Mouse (Mus musculus) neural tube, embryonic 14.5 days (tissue): ENCODE results near the gene Agpat4. TPM values are rescaled to one million over a fixed set of nuclear protein-coding genes. Genes with fewer than 3 reads are reported as not detected.
"Not testable (repeated sequence)": the region's sequence is repeated elsewhere in the genome, so short reads cannot be mapped to it uniquely, and the experiment has no call there.

Experiments used
- ATAC-seq: fragments of 200-750 bp; cut with Nextera tagmentation; 2 replicates; pipeline ENCODE4 v1.8.0; 2017; ENCODE audit warnings: low read depth, mild to moderate bottlenecking, moderate TSS enrichment, moderate library complexity
- H3K27ac ChIP-seq: fragments of 300-500 bp; sonication (generic); 2 replicates; pipeline ENCODE4 v1.5.1; 2014; ENCODE audit warnings: low read depth, mild to moderate bottlenecking, control low read depth, low read length, moderate library complexity, mixed read lengths
- H3K27me3 ChIP-seq: fragments of 300-500 bp; sonication (generic); 2 replicates; pipeline ENCODE4 v1.6.1; 2014; ENCODE audit warnings: low read length; ENCODE audit not compliant: control insufficient read depth, insufficient read depth
- H3K36me3 ChIP-seq: fragments of 300-500 bp; sonication (generic); 2 replicates; pipeline ENCODE4 v1.6.1; 2014; ENCODE audit warnings: low read length, mixed read lengths; ENCODE audit not compliant: control insufficient read depth, insufficient read depth
- H3K4me1 ChIP-seq: fragments of 300-500 bp; sonication (generic); 2 replicates; pipeline ENCODE4 v1.6.1; 2014; ENCODE audit warnings: low read length; ENCODE audit not compliant: control insufficient read depth, insufficient read depth
- H3K4me2 ChIP-seq: fragments of 300-500 bp; sonication (generic); 2 replicates; pipeline ENCODE4 v1.6.1; 2014; ENCODE audit warnings: mild to moderate bottlenecking, low read depth, low read length, control low read depth
- H3K4me3 ChIP-seq: fragments of 300-500 bp; sonication (generic); 2 replicates; pipeline ENCODE4 v1.5.1; 2014; ENCODE audit warnings: low read depth, low read length, control low read depth, mixed read lengths
- H3K9ac ChIP-seq: fragments of 300-500 bp; sonication (generic); replicated peaks from 2 replicates; pipeline ENCODE4 v1.6.1; 2014; ENCODE audit warnings: low read depth, mild to moderate bottlenecking, control low read depth, low read length, mixed read lengths
- H3K9me3 ChIP-seq: fragments of 300-500 bp; sonication (generic); 2 replicates; pipeline ENCODE4 v1.6.1; 2016; ENCODE audit warnings: low read length; ENCODE audit not compliant: control insufficient read depth
- WGBS: fragments of 180-500 bp; shearing (Covaris S2); extraction: QIAGEN DNeasy Blood & Tissue Kit; methylation state at CpG from one replicate; pipeline ENCODE4 v1.1.7; 2014; 5-methylcytosine and 5-hydroxymethylcytosine counted together
- polyA plus RNA-seq: library from polyadenylated mRNA; unstranded; fragments of >200 nt; fragmentation: Nextera tagmentation; extraction: Ambion mirVana; gene quantifications from 2 replicates; pipeline ENCODE4 v1.2.1, GENCODE M21; 2014

The Agpat4 gene
- polyA plus RNA-seq, 1 experiment from 2014 or later: 36.5 TPM

DNA sequence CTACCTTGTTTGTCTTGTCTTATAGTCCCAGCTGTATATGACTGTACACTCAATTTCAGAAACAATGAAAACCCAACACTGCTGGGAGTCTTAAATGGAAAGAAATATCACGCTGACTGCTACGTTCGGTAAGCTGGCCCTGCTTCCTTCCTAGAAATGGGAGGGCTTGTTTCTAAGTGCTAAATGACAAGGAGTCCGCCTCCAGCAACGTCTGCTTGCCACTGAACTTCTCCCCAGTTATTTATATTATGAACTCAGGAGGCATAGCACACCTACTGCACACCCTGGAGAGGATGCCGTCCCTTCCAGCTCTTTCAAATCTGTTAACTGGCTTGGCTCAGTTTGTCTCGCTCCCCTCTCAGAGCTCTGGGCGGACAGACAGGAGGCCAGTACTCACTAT, 94.9 kb downstream of the Agpat4 start:
- Histone ChIP-seq H3K4me2 (no peak overlapping the region), H3K27ac (no peak overlapping the region), H3K27me3 (no peaks in the 10 kb centered on the region), H3K9ac (no peak overlapping the region), H3K4me3 (no peak overlapping the region), H3K36me3 (peaks cover 9% of the 10 kb centered on the region), H3K9me3 (no peaks in the 10 kb centered on the region), H3K4me1 (no peaks in the 10 kb centered on the region)
- 89% methylated on average over 8 of the region's 8 CpGs for WGBS
- no peak for ATAC-seq

DNA sequence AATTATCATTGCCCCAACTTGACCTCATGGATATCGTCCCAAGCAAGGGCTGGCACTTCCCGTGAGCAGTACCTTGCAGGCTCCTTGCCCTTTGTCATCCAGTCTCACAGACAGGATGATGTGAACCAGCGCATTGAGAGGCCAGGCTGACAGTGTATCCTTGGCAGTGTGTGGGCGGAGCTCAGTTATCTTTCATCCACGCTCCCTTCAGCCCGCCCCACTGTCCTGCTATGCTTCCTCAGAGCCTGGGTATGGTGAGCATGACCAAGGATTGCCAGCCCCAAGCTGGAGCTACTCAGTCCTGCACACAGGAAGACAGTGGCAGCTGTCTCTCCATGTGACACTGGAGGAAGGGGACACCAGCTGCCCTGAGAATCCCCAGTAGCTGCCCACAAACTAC, 97.7 kb downstream of the Agpat4 start:
- no peak for ATAC-seq
- no peak overlapping the region for H3K9ac ChIP-seq
- no peak overlapping the region for H3K27ac ChIP-seq
- H3K9me3 ChIP-seq: no peaks in the 10 kb centered on the region
- no peaks in the 10 kb centered on the region for H3K4me1 ChIP-seq
- no peak overlapping the region for H3K4me3 ChIP-seq
- no peaks in the 10 kb centered on the region for H3K27me3 ChIP-seq
- WGBS: 86% methylated on average over 6 of the region's 6 CpGs
- H3K36me3 ChIP-seq: peaks cover 16% of the 10 kb centered on the region
- no peak overlapping the region for H3K4me2 ChIP-seq

DNA sequence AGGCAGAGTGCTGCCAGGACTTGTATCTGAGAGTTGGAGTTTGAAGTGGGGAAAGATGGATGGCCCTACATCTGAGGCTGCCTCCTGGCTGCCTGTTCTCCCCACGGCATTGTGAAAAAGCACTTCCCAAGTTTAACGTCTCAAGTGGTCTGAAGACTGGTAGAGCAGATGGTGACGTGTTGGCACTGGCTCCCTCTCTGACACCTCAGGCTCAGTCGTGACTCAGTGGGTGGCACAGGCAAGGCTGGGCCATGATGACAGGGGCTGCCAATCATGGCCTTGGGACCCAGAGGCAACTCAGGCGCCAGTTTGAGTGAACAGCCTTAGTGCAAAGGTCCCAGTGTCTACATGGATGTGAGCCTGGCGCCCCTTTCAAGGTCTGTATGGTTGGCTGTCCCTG, 103.4 kb downstream of the Agpat4 start:
- no peak overlapping the region for H3K9ac ChIP-seq
- ATAC-seq: no peak
- no peak overlapping the region for H3K4me2 ChIP-seq
- no peak overlapping the region for H3K4me3 ChIP-seq
- no peaks in the 10 kb centered on the region for H3K4me1 ChIP-seq
- H3K9me3 ChIP-seq: no peaks in the 10 kb centered on the region
- peaks cover 12% of the 10 kb centered on the region; the same call in 1 of the 2 replicates for H3K36me3 ChIP-seq
- WGBS: 71% methylated on average over 6 of the region's 6 CpGs
- no peak overlapping the region for H3K27ac ChIP-seq
- no peaks in the 10 kb centered on the region for H3K27me3 ChIP-seq

DNA sequence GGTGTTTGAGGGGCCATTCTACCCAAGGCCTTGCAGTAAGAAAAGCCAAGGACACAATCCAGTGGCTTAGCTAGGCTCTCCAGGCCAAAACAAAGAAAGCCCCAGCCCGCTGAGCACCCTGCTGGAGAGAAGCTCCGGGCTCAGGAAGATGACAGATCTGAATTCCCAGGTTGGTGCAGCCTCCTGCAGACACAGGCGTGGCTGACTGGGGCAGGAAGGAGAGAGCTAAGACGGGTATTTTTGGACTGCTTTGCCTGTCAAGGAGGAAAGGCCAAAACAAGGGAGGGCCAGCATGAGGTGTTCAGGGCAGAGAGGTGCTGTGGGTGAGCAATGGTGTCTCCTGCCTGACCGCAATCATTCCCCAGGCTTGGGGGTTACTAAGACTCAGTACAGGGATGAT, 105.2 kb downstream of the Agpat4 start:
- 54% methylated on average over 5 of the region's 5 CpGs for WGBS
- no peak overlapping the region for H3K4me2 ChIP-seq
- H3K27me3 ChIP-seq: no peaks in the 10 kb centered on the region
- no peak overlapping the region for H3K9ac ChIP-seq
- no peak for ATAC-seq
- H3K4me1 ChIP-seq: no peaks in the 10 kb centered on the region
- H3K27ac ChIP-seq: no peak overlapping the region
- H3K4me3 ChIP-seq: no peak overlapping the region
- peaks cover 21% of the 10 kb centered on the region for H3K36me3 ChIP-seq
- no peaks in the 10 kb centered on the region for H3K9me3 ChIP-seq

DNA sequence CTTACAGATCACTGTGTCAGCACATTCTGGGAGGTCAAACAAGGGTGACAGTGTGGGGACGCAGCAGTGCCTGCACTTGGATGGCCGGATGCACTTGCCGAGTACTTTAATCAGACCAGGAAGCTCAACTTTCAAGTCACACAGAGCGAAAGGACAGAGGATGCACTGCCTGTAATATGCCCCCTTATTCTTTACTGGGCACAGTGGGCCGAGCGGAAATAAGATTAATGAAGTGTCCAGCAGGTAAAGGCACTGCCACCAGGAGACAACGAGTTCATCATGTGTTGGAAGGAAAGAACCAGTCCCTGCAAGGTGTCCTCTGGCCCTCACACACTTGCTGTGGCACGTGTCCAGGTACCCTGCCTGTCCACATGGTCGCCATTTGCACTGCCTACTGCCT, 105.6 kb downstream of the Agpat4 start:
- H3K4me2 ChIP-seq: no peak overlapping the region
- H3K4me1 ChIP-seq: no peaks in the 10 kb centered on the region
- no peaks in the 10 kb centered on the region for H3K9me3 ChIP-seq
- 86% methylated on average over 8 of the region's 9 CpGs for WGBS
- H3K9ac ChIP-seq: no peak overlapping the region
- no peak for ATAC-seq
- no peak overlapping the region for H3K4me3 ChIP-seq
- H3K27me3 ChIP-seq: no peaks in the 10 kb centered on the region
- no peak overlapping the region for H3K27ac ChIP-seq
- H3K36me3 ChIP-seq: peaks cover 24% of the 10 kb centered on the region

DNA sequence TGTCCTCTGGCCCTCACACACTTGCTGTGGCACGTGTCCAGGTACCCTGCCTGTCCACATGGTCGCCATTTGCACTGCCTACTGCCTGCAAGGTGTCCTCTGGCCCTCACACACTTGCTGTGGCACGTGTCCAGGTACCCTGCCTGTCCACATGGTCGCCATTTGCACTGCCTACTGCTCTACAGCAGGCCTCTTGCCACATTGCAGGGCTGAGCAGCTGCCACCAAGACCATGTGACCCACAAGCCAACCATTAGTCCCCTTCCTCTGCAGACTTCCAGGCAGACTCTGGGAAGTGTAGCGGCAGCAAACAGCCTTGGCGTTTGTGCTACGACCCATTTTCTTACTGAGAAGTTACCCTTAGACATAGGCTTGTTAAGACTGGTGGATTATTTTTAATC, 106.0 kb downstream of the Agpat4 start:
- not testable (repeated sequence) for H3K4me3 ChIP-seq, H3K27ac ChIP-seq, H3K9ac ChIP-seq, H3K9me3 ChIP-seq, H3K27me3 ChIP-seq, ATAC-seq, H3K4me2 ChIP-seq, H3K4me1 ChIP-seq
- peaks cover 23% of the 10 kb centered on the region for H3K36me3 ChIP-seq
- WGBS: 80% methylated on average over 5 of the region's 7 CpGs

DNA sequence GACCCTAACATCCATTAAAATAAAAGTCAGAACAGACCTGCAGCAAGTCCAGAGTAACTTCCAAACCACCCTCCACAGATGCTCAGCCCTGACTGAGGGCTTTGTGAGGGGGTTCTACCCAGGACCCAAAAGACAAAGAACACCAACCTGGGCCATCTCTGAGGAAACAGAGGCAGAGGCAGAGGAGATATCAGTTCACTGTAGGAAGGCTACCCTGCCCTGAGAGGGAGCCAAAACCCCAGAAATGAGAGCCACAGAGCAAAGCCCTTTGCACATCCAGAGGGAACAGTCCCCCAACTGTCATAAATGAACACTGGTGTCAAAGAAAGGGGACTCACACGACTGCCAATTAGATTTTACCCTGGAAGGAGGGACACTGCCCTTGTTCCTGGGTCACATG, 106.7 kb downstream of the Agpat4 start:
- no peak for ATAC-seq
- 32% methylated on average over 1 of the region's 1 CpGs for WGBS
- H3K4me2 ChIP-seq: no peak overlapping the region
- no peaks in the 10 kb centered on the region for H3K9me3 ChIP-seq
- no peak overlapping the region for H3K9ac ChIP-seq
- H3K27me3 ChIP-seq: no peaks in the 10 kb centered on the region
- no peak overlapping the region for H3K4me3 ChIP-seq
- H3K36me3 ChIP-seq: peaks cover 17% of the 10 kb centered on the region
- no peak overlapping the region for H3K27ac ChIP-seq
- no peaks in the 10 kb centered on the region for H3K4me1 ChIP-seq

DNA sequence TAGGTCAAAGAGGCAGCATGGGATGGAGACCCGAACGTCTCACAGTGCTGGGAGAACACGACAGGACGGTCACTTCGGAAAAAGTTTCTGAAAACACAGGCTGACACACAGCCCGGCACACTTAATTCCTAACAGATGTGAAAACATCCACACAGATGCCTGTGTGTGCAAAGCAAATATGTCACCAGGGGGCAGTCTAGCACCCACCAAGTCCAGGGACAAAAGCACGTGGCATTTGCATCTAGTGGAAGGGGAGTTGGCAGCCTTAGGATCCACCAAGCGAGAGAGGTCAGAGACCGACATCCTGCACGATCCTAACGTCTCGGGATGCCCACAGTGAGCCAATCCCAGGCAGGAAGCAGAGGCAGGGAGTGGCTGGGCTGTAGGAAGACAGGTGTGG, 108.0 kb downstream of the Agpat4 start:
- H3K4me1 ChIP-seq: no peaks in the 10 kb centered on the region
- peaks cover 20% of the 10 kb centered on the region for H3K36me3 ChIP-seq
- ATAC-seq: no peak
- H3K9me3 ChIP-seq: no peaks in the 10 kb centered on the region
- no peak overlapping the region for H3K9ac ChIP-seq
- H3K27me3 ChIP-seq: no peaks in the 10 kb centered on the region
- no peak overlapping the region for H3K27ac ChIP-seq
- H3K4me3 ChIP-seq: no peak overlapping the region
- H3K4me2 ChIP-seq: no peak overlapping the region
- WGBS: 69% methylated on average over 12 of the region's 12 CpGs

DNA sequence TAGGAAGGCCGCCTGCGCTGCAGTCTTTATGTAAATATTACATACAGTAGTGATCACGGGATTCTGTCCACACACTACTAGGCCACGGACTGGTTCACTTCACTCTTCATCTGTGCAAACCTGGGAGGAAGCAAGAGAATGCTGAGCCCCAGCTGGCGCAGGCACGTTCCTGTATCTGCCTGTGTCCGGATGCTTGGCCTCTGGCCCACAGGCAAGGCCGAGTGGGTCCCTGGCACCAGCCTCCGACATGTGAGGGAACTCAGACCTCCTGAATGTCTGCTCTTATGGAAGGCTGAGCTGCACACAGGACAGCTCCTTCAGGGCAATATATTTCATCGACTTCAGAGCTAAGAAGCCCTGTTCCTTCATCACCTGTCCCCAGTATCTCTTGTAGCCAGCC, 109.5 kb downstream of the Agpat4 start:
- Histone ChIP-seq H3K4me3 (no peak overlapping the region), H3K27me3 (no peaks in the 10 kb centered on the region), H3K9me3 (no peaks in the 10 kb centered on the region), H3K4me1 (no peaks in the 10 kb centered on the region), H3K4me2 (no peak overlapping the region), H3K27ac (no peak overlapping the region), H3K36me3 (peaks cover 29% of the 10 kb centered on the region), H3K9ac (no peak overlapping the region)
- no peak for ATAC-seq
- WGBS: 85% methylated on average over 10 of the region's 10 CpGs

DNA sequence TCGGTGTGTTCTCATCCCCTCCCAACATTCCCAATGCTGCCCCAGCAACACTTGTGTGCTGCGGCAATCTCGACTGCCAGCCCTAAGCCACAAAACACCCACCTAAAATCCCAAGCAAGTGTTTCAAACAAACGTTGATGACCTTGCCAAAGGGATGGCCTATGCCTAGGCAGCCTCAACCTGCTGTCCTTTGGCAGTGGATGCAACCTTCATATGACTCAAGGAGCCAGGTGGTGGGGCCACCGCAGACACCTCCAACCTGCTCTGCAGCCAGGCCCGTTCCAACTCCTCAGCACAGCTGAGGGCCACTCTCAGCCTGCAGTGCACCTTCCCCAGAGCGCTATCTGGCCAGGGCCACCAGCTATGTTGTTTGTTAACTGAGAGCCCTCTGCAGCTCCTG, 110.0 kb downstream of the Agpat4 start:
- H3K4me2 ChIP-seq: no peak overlapping the region
- peaks cover 32% of the 10 kb centered on the region for H3K36me3 ChIP-seq
- H3K4me3 ChIP-seq: no peak overlapping the region
- no peaks in the 10 kb centered on the region for H3K27me3 ChIP-seq
- H3K27ac ChIP-seq: no peak overlapping the region
- no peaks in the 10 kb centered on the region for H3K9me3 ChIP-seq
- ATAC-seq: no peak
- no peaks in the 10 kb centered on the region for H3K4me1 ChIP-seq
- WGBS: 95% methylated on average over 7 of the region's 7 CpGs
- no peak overlapping the region for H3K9ac ChIP-seq
